Mouse (Mus musculus): Measurements from ENCODE around the gene Tacr1.

Gene Tacr1

DNA sequence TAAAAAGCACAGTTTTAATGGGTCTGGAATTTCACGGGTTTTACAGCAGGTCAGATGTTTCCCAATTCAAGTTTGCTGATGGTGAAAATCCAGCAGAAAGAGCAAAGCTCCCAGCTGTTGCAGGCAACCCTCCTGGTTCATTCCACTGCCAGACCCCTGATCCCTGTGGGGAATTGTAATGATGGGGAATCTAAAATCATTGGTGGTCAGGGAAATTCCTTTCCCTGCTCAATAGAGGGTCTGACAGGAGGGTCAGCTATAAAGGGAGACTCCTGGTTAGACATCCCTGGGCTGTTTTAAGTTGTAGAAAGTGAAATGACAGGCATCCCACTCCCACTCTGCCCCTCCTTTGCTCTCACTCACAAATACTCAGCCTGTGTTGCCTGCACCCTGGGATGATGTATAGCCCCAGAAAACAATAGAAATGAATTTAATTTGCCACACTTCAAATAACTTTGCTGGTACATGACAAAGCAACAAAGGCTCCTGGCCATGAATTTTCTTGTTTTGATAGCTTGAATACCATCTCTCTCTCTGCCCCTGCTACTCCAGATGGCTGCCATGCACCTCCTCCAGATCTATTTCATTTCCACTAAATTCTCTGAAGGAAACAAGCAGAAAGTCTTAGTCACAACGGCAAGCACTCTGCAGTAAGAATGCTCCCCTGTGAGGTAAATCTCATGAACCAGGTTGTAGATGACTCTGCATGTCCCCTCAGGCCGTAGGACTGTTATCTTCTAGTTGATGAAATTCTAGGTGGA is 123.2 kb downstream of the Tacr1 start:
- no peak for DNase-seq (ENCODE audit: low spot score)

DNA sequence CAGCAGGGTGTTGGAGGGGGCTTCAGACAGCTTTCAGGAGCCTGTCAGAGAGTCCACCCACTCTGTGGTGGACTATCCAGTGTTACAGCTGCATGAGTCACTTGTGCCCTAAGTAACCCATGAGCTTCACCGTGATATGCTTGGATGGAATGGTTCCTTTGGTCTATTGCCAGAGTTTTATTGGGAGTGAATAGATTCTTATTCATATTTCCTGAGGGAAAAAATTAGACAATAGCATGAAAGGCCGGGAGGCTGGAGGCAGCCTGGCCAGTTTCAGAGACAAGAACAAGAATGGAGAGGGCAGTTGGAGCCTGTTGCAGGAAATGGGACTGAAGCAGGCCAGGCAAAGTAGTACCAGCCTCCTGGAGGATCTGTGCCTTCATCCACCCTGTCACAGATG is 126.5 kb downstream of the Tacr1 start:
- no peak for DNase-seq (ENCODE audit: low spot score)

- DNase-seq (ENCODE audit: low spot score) = no peak
Measured at GRCm38 (mm10) chr6:82536641-82537040, 134.5 kb downstream of the Tacr1 start.

DNA sequence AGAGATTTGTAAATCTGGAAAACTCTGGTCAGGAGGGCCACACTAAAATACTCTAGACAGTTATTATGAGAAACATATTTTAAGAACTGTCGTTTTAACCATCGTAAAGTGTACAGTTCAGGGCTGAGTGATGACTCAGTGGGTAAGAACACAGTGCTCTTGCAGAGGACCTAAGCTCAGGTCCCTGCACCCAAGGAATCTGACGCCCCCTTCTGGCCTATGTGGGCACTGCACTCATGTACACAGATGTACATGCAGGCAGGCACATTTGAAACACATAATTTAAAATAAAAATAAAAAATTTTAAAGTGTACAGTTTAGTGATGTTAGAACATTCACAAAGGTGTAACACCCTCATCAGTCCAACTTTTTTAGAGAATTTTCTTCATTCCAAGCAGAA is 147.1 kb downstream of the Tacr1 start:
- DNase-seq (ENCODE audit: low spot score) = no peak

DNA sequence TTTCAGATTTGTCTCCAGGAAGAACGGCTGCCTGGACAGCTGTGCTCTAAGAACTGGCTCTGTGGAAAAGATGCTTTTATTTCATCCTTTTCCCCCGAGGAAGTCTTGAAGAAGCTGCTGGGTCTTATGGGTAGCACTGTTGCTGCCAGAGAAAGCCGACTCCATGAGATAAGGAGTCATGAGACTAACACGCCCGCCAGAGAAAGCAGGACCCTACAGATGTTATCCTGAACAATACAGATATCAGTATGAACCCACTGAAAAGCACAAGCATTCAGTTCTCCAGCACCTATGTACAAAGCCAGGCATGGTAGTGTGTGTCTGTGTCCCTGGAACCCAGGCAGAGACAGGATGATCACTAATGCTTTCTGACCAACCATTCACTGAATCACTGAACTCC is 173.3 kb downstream of the Tacr1 start:
- DNase-seq (ENCODE audit: low spot score) = no peak

GRCm38 (mm10) chr6:82585396-82585795 is 183.3 kb downstream of the Tacr1 start:
- DNase-seq (ENCODE audit: low spot score) = no peak

DNA sequence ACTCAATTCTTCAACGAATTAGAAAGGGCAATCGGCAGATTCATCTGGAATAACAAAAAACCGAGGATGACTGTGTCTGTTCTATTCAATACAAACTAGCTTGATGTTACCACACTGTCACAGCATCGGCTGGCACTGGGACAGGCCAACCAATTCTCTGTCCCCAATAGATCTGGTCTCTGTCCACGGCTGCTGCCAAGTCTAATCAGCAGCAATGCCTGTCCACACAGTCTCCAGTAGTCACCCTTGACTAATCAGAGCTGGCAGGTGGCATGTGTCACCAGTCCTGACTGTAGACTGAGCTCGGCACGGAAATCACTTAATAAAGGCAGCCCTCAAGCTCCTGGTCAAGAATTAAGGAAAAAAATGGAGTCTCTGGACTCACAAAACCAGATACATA is 187.3 kb downstream of the Tacr1 start:
- no peak for DNase-seq (ENCODE audit: low spot score)

DNA sequence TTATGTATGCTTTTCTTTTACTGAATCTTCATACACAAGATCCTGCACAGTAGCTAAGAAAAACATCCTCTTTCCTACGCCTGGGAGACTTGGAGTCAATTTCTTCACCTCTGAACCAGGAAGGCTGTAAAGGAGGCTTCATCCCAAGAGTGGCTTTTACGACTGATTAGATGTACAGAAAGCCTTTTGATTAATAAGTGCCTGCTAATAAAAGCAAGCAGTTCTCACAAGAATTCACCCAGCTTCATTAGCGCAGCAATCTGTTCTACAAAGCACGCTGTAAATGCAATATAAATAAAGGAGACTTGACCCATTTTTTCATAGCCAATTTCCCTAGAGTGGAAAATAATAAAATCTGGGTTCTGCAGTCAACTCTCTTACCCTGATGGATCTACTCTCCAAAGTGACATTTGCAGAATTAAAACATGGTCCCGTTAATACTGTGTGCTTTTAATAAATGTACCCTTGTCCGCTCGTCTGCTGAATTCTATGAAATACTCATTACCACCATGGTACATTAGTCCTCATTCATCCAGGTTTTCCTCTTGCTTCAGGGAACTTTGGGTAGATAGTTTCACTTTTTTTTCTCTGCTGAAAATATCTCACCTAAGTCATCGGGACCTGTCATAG is 193.4 kb downstream of the Tacr1 start:
- no peak for DNase-seq (ENCODE audit: low spot score)

DNA sequence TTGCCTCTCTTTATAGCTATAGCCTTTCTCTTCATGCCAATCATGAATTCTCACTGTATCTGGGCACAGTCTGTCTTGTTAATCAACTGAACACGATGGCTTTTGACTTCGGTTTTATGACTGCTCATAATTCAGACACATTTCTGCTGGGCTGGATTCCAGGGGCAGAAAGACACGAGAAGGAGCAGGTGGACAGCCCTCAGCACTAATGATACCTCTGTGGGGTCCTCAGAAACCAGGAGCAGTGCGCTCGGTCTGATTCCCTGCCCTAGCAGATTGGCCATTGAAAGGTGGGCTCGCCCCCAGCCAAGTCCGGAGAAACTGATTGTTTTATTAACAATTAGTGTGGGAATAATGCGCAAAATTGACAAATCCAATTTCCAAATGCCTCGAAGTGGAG is 201.1 kb downstream of the Tacr1 start:
- DNase-seq (ENCODE audit: low spot score) = no peak

DNA sequence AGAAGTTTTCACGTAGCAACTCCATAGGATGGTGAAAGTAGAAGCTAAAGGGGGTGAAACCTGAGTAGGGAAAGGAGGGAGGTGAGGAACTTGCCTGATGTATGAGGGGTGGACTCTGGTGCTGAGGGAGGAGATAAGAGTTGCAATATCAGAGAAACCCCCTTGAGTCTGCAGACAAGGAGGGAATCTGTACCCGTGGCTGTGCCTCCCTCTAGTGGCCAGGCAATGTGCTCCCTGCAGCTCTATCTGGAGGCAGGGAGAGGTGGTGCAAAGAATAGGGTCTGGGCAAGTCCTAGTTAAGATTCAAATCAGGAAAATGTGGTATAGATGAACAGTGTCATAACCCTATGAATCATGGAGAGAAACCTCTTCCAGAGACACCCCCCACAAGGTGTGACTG is 201.5 kb downstream of the Tacr1 start:
- no peak for DNase-seq (ENCODE audit: low spot score)

- DNase-seq (ENCODE audit: low spot score) = no peak
Measured at GRCm38 (mm10) chr6:82604791-82605190, 202.7 kb downstream of the Tacr1 start.

DNA sequence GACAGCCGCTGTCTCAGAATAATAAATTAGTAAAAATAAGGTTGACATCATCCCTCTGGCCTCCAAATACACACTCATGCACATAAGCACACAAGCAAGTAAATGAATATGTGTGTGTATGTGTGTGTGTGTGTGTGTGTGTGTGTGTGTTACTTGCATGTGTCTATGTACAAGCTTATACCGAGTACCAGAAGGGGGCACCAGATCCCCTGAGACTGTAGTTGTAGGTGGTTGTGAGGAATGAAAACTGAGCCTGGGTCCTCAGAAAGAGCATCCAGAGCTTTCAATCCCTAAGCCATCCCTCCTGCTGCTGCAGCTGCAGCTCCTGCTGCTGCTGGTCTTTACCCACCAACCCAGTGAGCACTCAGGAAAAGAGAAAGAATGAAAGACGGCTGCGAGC is 206.6 kb downstream of the Tacr1 start:
- no peak for DNase-seq (ENCODE audit: low spot score)

GRCm38 (mm10) chr6:82609339-82609926 is 207.3 kb downstream of the Tacr1 start:
- no peak for DNase-seq (ENCODE audit: low spot score)
